Mouse (Mus musculus): ENCODE measurements at regions not wholly inside any gene's neighbourhood (a gene's known extent, or its start where the extent isn't known, plus 50 kb on each side); places are given as distances from the start of the nearest gene placed in this dataset.

GRCm38 (mm10) chr10:24493936-24494335 lies 101.3 kb upstream of the Ccn2 start:
- no peaks in the 10 kb centered on the region for H3K9me3 ChIP-seq (ENCODE audit: control insufficient read depth, low read length)
- peak overlapping the region; percentile 49; the same call in 1 of the 2 replicates for H3K27ac ChIP-seq (ENCODE audit: low read depth, low read length)
- H3K36me3 ChIP-seq (ENCODE audit: control insufficient read depth, insufficient read depth, low read length): no peaks in the 10 kb centered on the region
- no peak overlapping the region for H3K9ac ChIP-seq (ENCODE audit: low read depth, low read length)
- WGBS: 58% methylated on average over 6 of the region's 6 CpGs
- H3K4me3 ChIP-seq (ENCODE audit: low read length): no peak overlapping the region
- H3K4me1 ChIP-seq (ENCODE audit: control insufficient read depth, insufficient read depth, low read length): no peaks in the 10 kb centered on the region
- H3K27me3 ChIP-seq (ENCODE audit: control insufficient read depth, insufficient read depth, low read length): no peaks in the 10 kb centered on the region
- ATAC-seq (ENCODE audit: low FRiP score, low TSS enrichment): no peak
- no peak overlapping the region for H3K4me2 ChIP-seq (replicated peaks; ENCODE audit: low read depth, low read length)

- 80% methylated on average over 11 of the region's 11 CpGs for WGBS
- no peaks in the 10 kb centered on the region for H3K36me3 ChIP-seq (ENCODE audit: control insufficient read depth, insufficient read depth, low read length)
- no peak overlapping the region for H3K4me3 ChIP-seq (ENCODE audit: low read length)
- H3K4me2 ChIP-seq (replicated peaks; ENCODE audit: low read depth, low read length): no peak overlapping the region
- H3K27me3 ChIP-seq (ENCODE audit: control insufficient read depth, insufficient read depth, low read length): no peaks in the 10 kb centered on the region
- H3K27ac ChIP-seq (ENCODE audit: low read depth, low read length): no peak overlapping the region
- H3K4me1 ChIP-seq (ENCODE audit: control insufficient read depth, insufficient read depth, low read length): no peaks in the 10 kb centered on the region
- H3K9me3 ChIP-seq (ENCODE audit: control insufficient read depth, low read length): no peaks in the 10 kb centered on the region
- ATAC-seq (ENCODE audit: low FRiP score, low TSS enrichment): no peak
- H3K9ac ChIP-seq (ENCODE audit: low read depth, low read length): no peak overlapping the region
Observed at GRCm38 (mm10) chr10:24519795-24520512, 75.3 kb upstream of the Ccn2 start.

GRCm38 (mm10) chr10:24520515-24520914 lies 74.7 kb upstream of the Ccn2 start:
- Histone ChIP-seq H3K9me3 (ENCODE audit: control insufficient read depth, low read length) (no peaks in the 10 kb centered on the region), H3K27ac (ENCODE audit: low read depth, low read length) (no peak overlapping the region), H3K36me3 (ENCODE audit: control insufficient read depth, insufficient read depth, low read length) (no peaks in the 10 kb centered on the region), H3K27me3 (ENCODE audit: control insufficient read depth, insufficient read depth, low read length) (no peaks in the 10 kb centered on the region), H3K4me1 (ENCODE audit: control insufficient read depth, insufficient read depth, low read length) (no peaks in the 10 kb centered on the region), H3K4me2 (replicated peaks; ENCODE audit: low read depth, low read length) (no peak overlapping the region), H3K9ac (ENCODE audit: low read depth, low read length) (no peak overlapping the region), H3K4me3 (ENCODE audit: low read length) (no peak overlapping the region)
- WGBS: 77% methylated on average over 3 of the region's 3 CpGs
- ATAC-seq (ENCODE audit: low FRiP score, low TSS enrichment): no peak

GRCm38 (mm10) chr10:24532776-24533175 lies 62.5 kb upstream of the Ccn2 start:
- H3K9ac ChIP-seq (ENCODE audit: low read depth, low read length): no peak overlapping the region
- 85% methylated on average over 2 of the region's 2 CpGs for WGBS
- H3K9me3 ChIP-seq (ENCODE audit: control insufficient read depth, low read length): no peaks in the 10 kb centered on the region
- no peak for ATAC-seq (ENCODE audit: low FRiP score, low TSS enrichment)
- no peak overlapping the region for H3K4me3 ChIP-seq (ENCODE audit: low read length)
- no peaks in the 10 kb centered on the region for H3K4me1 ChIP-seq (ENCODE audit: control insufficient read depth, insufficient read depth, low read length)
- H3K4me2 ChIP-seq (replicated peaks; ENCODE audit: low read depth, low read length): no peak overlapping the region
- no peaks in the 10 kb centered on the region for H3K36me3 ChIP-seq (ENCODE audit: control insufficient read depth, insufficient read depth, low read length)
- H3K27me3 ChIP-seq (ENCODE audit: control insufficient read depth, insufficient read depth, low read length): no peaks in the 10 kb centered on the region
- no peak overlapping the region for H3K27ac ChIP-seq (ENCODE audit: low read depth, low read length)

GRCm38 (mm10) chr10:24534901-24535300 lies 60.3 kb upstream of the Ccn2 start:
- H3K4me3 ChIP-seq (ENCODE audit: low read length): no peak overlapping the region
- no peak for ATAC-seq (ENCODE audit: low FRiP score, low TSS enrichment)
- no peaks in the 10 kb centered on the region for H3K27me3 ChIP-seq (ENCODE audit: control insufficient read depth, insufficient read depth, low read length)
- H3K4me2 ChIP-seq (replicated peaks; ENCODE audit: low read depth, low read length): no peak overlapping the region
- H3K36me3 ChIP-seq (ENCODE audit: control insufficient read depth, insufficient read depth, low read length): no peaks in the 10 kb centered on the region
- no peaks in the 10 kb centered on the region for H3K4me1 ChIP-seq (ENCODE audit: control insufficient read depth, insufficient read depth, low read length)
- H3K9ac ChIP-seq (ENCODE audit: low read depth, low read length): no peak overlapping the region
- no peak overlapping the region for H3K27ac ChIP-seq (ENCODE audit: low read depth, low read length)
- WGBS: 93% methylated on average over 11 of the region's 11 CpGs
- H3K9me3 ChIP-seq (ENCODE audit: control insufficient read depth, low read length): no peaks in the 10 kb centered on the region

- H3K27me3 ChIP-seq (ENCODE audit: control insufficient read depth, insufficient read depth, low read length): no peaks in the 10 kb centered on the region
- H3K27ac ChIP-seq (ENCODE audit: low read depth, low read length): no peak overlapping the region
- WGBS: 87% methylated on average over 6 of the region's 6 CpGs
- H3K9ac ChIP-seq (ENCODE audit: low read depth, low read length): no peak overlapping the region
- no peaks in the 10 kb centered on the region for H3K9me3 ChIP-seq (ENCODE audit: control insufficient read depth, low read length)
- no peaks in the 10 kb centered on the region for H3K36me3 ChIP-seq (ENCODE audit: control insufficient read depth, insufficient read depth, low read length)
- no peak for ATAC-seq (ENCODE audit: low FRiP score, low TSS enrichment)
- no peak overlapping the region for H3K4me3 ChIP-seq (ENCODE audit: low read length)
- H3K4me1 ChIP-seq (ENCODE audit: control insufficient read depth, insufficient read depth, low read length): no peaks in the 10 kb centered on the region
- H3K4me2 ChIP-seq (replicated peaks; ENCODE audit: low read depth, low read length): no peak overlapping the region
Observed at GRCm38 (mm10) chr10:24535461-24535860, 59.8 kb upstream of the Ccn2 start.

GRCm38 (mm10) chr10:24541990-24542389 lies 53.3 kb upstream of the Ccn2 start:
- no peak for ATAC-seq (ENCODE audit: low FRiP score, low TSS enrichment)
- no peak overlapping the region for H3K4me2 ChIP-seq (replicated peaks; ENCODE audit: low read depth, low read length)
- 84% methylated on average over 4 of the region's 4 CpGs for WGBS

More at GRCm38 (mm10) chr10:24541990-24542389, 53.3 kb upstream of the Ccn2 start:
- Histone ChIP-seq H3K27me3 (ENCODE audit: control insufficient read depth, insufficient read depth, low read length) (no peaks in the 10 kb centered on the region), H3K4me1 (ENCODE audit: control insufficient read depth, insufficient read depth, low read length) (no peaks in the 10 kb centered on the region), H3K27ac (ENCODE audit: low read depth, low read length) (no peak overlapping the region), H3K4me3 (ENCODE audit: low read length) (no peak overlapping the region), H3K9ac (ENCODE audit: low read depth, low read length) (no peak overlapping the region), H3K36me3 (ENCODE audit: control insufficient read depth, insufficient read depth, low read length) (no peaks in the 10 kb centered on the region), H3K9me3 (ENCODE audit: control insufficient read depth, low read length) (no peaks in the 10 kb centered on the region)

Measured in kidney, embryonic 14.5 days (tissue).